Mouse (Mus musculus): ENCODE measurements around the gene Gng5. TPM values are rescaled to one million over a fixed set of nuclear protein-coding genes. Genes with fewer than 3 reads are reported as not detected.

Gene Gng5
- polyA plus RNA-seq (2015; fragmentation: Nextera tagmentation; extraction: Ambion mirVana) = 372 and 431 TPM in 2 replicates

- peak within 1 kb of the TSS; percentile 49 for H3K9ac ChIP-seq
- H3K4me3 ChIP-seq = peak within 1 kb of the TSS; percentile 79
- under 1% methylated on average over 73 of the region's 88 CpGs for WGBS
- H3K27ac ChIP-seq (replicated peaks) = peak within 1 kb of the TSS; percentile 77
- H3K36me3 ChIP-seq = peaks cover 9% of the 10 kb centered on the region; the same call in 1 of the 2 replicates
- H3K27me3 ChIP-seq = no peaks in the 10 kb centered on the region
- H3K4me2 ChIP-seq = peak within 1 kb of the TSS; percentile 72
- peak; percentile 91 for ATAC-seq (ENCODE audit: low FRiP score, low read depth)
- H3K9me3 ChIP-seq = no peaks in the 10 kb centered on the region
- peaks cover 28% of the 10 kb centered on the region for H3K4me1 ChIP-seq (replicated peaks)
These were observed at the start of gene Gng5, which contains the start of gene Spata1 for GRCm38 (mm10) chr3:146499431-146500002. Gene Gng5, plus strand, starts transcription at chr3:146499807. Gene Spata1, minus strand, starts transcription at chr3:146499753.

GRCm38 (mm10) chr3:146450371-146450841, 49.2 kb upstream of the Gng5 start:
- peak overlapping the region; percentile 64 for H3K27ac ChIP-seq (replicated peaks)
- ATAC-seq (ENCODE audit: low FRiP score, low read depth) = peak; percentile 99
- WGBS = under 1% methylated on average over 29 of the region's 29 CpGs
- H3K36me3 ChIP-seq = peaks cover 3% of the 10 kb centered on the region; the same call in 1 of the 2 replicates
- peak overlapping the region; percentile 57 for H3K4me2 ChIP-seq
- peaks cover 5% of the 10 kb centered on the region for H3K4me1 ChIP-seq (replicated peaks)
- H3K27me3 ChIP-seq = no peaks in the 10 kb centered on the region
- H3K9ac ChIP-seq = peak overlapping the region; percentile 53
- peak overlapping the region; percentile 51 for H3K4me3 ChIP-seq
- H3K9me3 ChIP-seq = no peaks in the 10 kb centered on the region

DNA sequence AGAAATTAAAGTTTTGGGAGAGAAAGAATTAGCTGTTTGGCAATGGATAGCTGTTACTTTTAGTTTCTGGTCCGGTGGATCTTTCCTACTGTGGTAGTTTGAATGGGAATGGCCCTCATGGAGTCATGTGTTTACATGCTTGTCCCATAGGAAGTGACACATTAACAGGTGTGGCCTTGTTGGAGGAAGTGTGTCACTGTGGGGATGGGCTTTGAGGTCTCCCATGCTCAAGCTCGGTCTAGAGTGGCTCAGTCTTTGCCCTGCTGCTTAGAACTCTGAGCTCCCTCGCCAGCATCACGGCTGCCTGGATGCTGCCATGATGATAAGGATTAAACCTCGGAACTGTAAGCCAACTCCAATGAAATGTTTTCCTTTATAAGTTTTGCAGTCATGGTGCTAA, 48.2 kb upstream of the Gng5 start:
- ATAC-seq (ENCODE audit: low FRiP score, low read depth) = no peak
- H3K27me3 ChIP-seq = no peaks in the 10 kb centered on the region
- peaks cover 5% of the 10 kb centered on the region for H3K4me1 ChIP-seq (replicated peaks)
- 83% methylated on average over 5 of the region's 5 CpGs for WGBS
- H3K9me3 ChIP-seq = no peaks in the 10 kb centered on the region
- H3K4me3 ChIP-seq = no peak overlapping the region
- no peaks in the 10 kb centered on the region for H3K36me3 ChIP-seq
- peak overlapping the region; percentile 57 for H3K4me2 ChIP-seq
- H3K27ac ChIP-seq (replicated peaks) = no peak overlapping the region
- H3K9ac ChIP-seq = no peak overlapping the region

DNA sequence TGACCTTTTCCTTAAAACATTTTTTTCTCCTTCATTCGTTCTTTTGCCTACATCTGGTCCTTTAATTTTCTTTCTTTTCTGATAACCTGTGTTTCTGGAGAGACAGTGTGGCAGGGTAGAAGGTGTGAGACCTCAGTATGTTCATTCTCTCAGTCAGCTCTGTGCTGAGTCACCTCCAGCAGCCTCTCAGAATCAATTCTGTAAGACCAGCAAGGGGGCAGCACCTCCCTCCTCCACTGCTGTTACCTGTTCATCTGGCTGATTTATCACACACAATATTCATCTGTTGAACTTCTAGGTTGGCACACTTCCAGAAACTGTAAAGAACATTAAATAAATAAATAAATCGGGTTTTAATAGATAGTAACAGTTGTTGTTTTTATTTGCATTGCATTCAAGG, 36.7 kb upstream of the Gng5 start:
- 69% methylated on average over 2 of the region's 2 CpGs for WGBS
- H3K4me2 ChIP-seq = no peak overlapping the region

GRCm38 (mm10) chr3:146469226-146469625, 30.4 kb upstream of the Gng5 start:
- no peak overlapping the region for H3K9ac ChIP-seq
- H3K4me1 ChIP-seq (replicated peaks) = no peaks in the 10 kb centered on the region
- no peak overlapping the region for H3K4me2 ChIP-seq
- H3K9me3 ChIP-seq = no peaks in the 10 kb centered on the region
- no peaks in the 10 kb centered on the region for H3K27me3 ChIP-seq
- H3K27ac ChIP-seq (replicated peaks) = no peak overlapping the region
- H3K36me3 ChIP-seq = no peaks in the 10 kb centered on the region
- no peak overlapping the region for H3K4me3 ChIP-seq
- ATAC-seq (ENCODE audit: low FRiP score, low read depth) = no peak
- 84% methylated on average over 2 of the region's 2 CpGs for WGBS

More for the DNA sequence above, 36.7 kb upstream of the Gng5 start:
- Histone ChIP-seq H3K36me3 (no peaks in the 10 kb centered on the region), H3K27ac (replicated peaks) (no peak overlapping the region), H3K9ac (no peak overlapping the region), H3K9me3 (no peaks in the 10 kb centered on the region), H3K27me3 (no peaks in the 10 kb centered on the region), H3K4me3 (no peak overlapping the region), H3K4me1 (replicated peaks) (no peaks in the 10 kb centered on the region)
- ATAC-seq (ENCODE audit: low FRiP score, low read depth) = no peak

DNA sequence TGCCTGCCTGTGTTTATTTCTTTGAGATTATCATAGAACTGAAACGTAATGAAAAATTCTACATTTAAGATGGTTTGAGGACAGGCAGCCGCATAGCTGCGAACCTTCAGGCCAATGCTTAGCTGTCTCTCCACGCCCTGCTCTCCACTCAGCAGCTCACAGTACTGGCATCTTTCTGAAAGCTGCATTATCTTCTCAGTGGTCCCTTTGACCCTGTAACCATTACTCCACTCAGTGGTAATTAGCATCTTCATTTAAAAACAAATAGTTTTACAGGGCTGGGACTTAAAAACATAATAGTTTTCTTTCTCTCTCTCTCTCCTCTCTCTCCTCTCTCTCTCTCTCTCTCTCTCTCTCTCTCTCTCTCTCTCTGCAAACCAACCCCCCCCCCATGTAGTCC, 26.9 kb upstream of the Gng5 start:
- WGBS = 72% methylated on average over 4 of the region's 4 CpGs
- H3K4me3 ChIP-seq = no peak overlapping the region
- H3K27me3 ChIP-seq = no peaks in the 10 kb centered on the region
- no peak overlapping the region for H3K4me2 ChIP-seq
- no peak for ATAC-seq (ENCODE audit: low FRiP score, low read depth)
- no peaks in the 10 kb centered on the region for H3K36me3 ChIP-seq
- H3K27ac ChIP-seq (replicated peaks) = no peak overlapping the region
- H3K4me1 ChIP-seq (replicated peaks) = no peaks in the 10 kb centered on the region
- H3K9me3 ChIP-seq = no peaks in the 10 kb centered on the region
- no peak overlapping the region for H3K9ac ChIP-seq

GRCm38 (mm10) chr3:146473741-146474140, 25.9 kb upstream of the Gng5 start:
- H3K27me3 ChIP-seq = no peaks in the 10 kb centered on the region

GRCm38 (mm10) chr3:146474428-146474827, 25.2 kb upstream of the Gng5 start:
- no peak for ATAC-seq (ENCODE audit: low FRiP score, low read depth)
- no peaks in the 10 kb centered on the region for H3K4me1 ChIP-seq (replicated peaks)
- H3K9me3 ChIP-seq = no peaks in the 10 kb centered on the region
- no peak overlapping the region for H3K4me2 ChIP-seq
- H3K4me3 ChIP-seq = no peak overlapping the region
- 94% methylated on average over 3 of the region's 3 CpGs for WGBS
- H3K27me3 ChIP-seq = no peaks in the 10 kb centered on the region
- H3K9ac ChIP-seq = no peak overlapping the region
- no peak overlapping the region for H3K27ac ChIP-seq (replicated peaks)
- no peaks in the 10 kb centered on the region for H3K36me3 ChIP-seq

More at GRCm38 (mm10) chr3:146473741-146474140, 25.9 kb upstream of the Gng5 start:
- no peak overlapping the region for H3K27ac ChIP-seq (replicated peaks)
- no peaks in the 10 kb centered on the region for H3K4me1 ChIP-seq (replicated peaks)
- H3K4me3 ChIP-seq = no peak overlapping the region
- no peak for ATAC-seq (ENCODE audit: low FRiP score, low read depth)
- no peaks in the 10 kb centered on the region for H3K36me3 ChIP-seq
- H3K9me3 ChIP-seq = no peaks in the 10 kb centered on the region
- no peak overlapping the region for H3K9ac ChIP-seq
- H3K4me2 ChIP-seq = no peak overlapping the region

GRCm38 (mm10) chr3:146482044-146482443, 17.6 kb upstream of the Gng5 start:
- no peak for ATAC-seq (ENCODE audit: low FRiP score, low read depth)
- 73% methylated on average over 2 of the region's 2 CpGs for WGBS
- H3K27ac ChIP-seq (replicated peaks) = no peak overlapping the region
- H3K4me3 ChIP-seq = no peak overlapping the region
- H3K4me2 ChIP-seq = no peak overlapping the region
- no peak overlapping the region for H3K9ac ChIP-seq
- H3K27me3 ChIP-seq = no peaks in the 10 kb centered on the region
- H3K9me3 ChIP-seq = no peaks in the 10 kb centered on the region
- H3K4me1 ChIP-seq (replicated peaks) = no peaks in the 10 kb centered on the region
- H3K36me3 ChIP-seq = no peaks in the 10 kb centered on the region

GRCm38 (mm10) chr3:146486464-146486863, 13.1 kb upstream of the Gng5 start:
- no peaks in the 10 kb centered on the region for H3K9me3 ChIP-seq
- H3K4me2 ChIP-seq = no peak overlapping the region
- H3K9ac ChIP-seq = no peak overlapping the region
- ATAC-seq (ENCODE audit: low FRiP score, low read depth) = no peak
- H3K4me1 ChIP-seq (replicated peaks) = no peaks in the 10 kb centered on the region
- no peaks in the 10 kb centered on the region for H3K27me3 ChIP-seq
- H3K4me3 ChIP-seq = no peak overlapping the region
- H3K36me3 ChIP-seq = no peaks in the 10 kb centered on the region
- WGBS = 92% methylated on average over 4 of the region's 4 CpGs
- H3K27ac ChIP-seq (replicated peaks) = no peak overlapping the region

- no peaks in the 10 kb centered on the region for H3K27me3 ChIP-seq
- H3K36me3 ChIP-seq = no peaks in the 10 kb centered on the region
- peaks cover 8% of the 10 kb centered on the region; the same call in 1 of the 2 replicates for H3K4me1 ChIP-seq (replicated peaks)
- no peak overlapping the region for H3K27ac ChIP-seq (replicated peaks)
- H3K4me3 ChIP-seq = no peak overlapping the region
- no peak overlapping the region for H3K9ac ChIP-seq
- H3K4me2 ChIP-seq = no peak overlapping the region
- no peaks in the 10 kb centered on the region for H3K9me3 ChIP-seq
- 65% methylated on average over 8 of the region's 8 CpGs for WGBS
- ATAC-seq (ENCODE audit: low FRiP score, low read depth) = no peak
These were observed 4.7 kb upstream of the Gng5 start for GRCm38 (mm10) chr3:146494941-146495340.

DNA sequence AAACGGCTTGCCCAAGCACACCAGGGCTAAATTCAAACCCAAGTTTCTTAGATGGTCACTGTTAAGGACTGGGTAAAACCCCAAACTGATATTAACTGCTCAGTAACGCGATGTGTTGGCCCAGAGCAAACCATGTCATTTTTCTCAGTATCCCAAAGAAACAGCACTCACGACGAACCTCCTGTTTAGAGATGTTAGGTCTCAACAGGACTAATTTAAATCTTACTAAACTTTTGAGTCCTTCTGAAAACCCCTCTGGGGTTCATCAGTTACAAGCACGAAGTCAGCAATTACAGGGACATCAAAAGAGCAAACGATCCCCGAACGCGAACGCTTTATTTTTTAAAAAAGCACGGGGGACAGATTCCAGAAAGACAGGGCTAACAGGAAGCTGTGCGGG, 618 bp upstream of the Gng5 start:
- Histone ChIP-seq H3K9ac (peak overlapping the region; percentile 49), H3K4me3 (peak overlapping the region; percentile 79), H3K27me3 (no peaks in the 10 kb centered on the region), H3K4me2 (peak overlapping the region; percentile 72), H3K4me1 (replicated peaks) (peaks cover 28% of the 10 kb centered on the region), H3K9me3 (no peaks in the 10 kb centered on the region), H3K27ac (replicated peaks) (peak overlapping the region; percentile 72), H3K36me3 (peaks cover 7% of the 10 kb centered on the region; the same call in 1 of the 2 replicates)
- no peak for ATAC-seq (ENCODE audit: low FRiP score, low read depth)
- WGBS = 5% methylated on average over 13 of the region's 13 CpGs

Data from hindbrain, embryonic 15.5 days (tissue).